Mouse (Mus musculus): ENCODE data around the gene Erg.

- no peak for TF ChIP-seq MAZ (IDR thresholded peaks at IDR 0.05; ENCODE audit: low read depth, low read length)
- TF ChIP-seq EP300 (IDR thresholded peaks at IDR 0.05; ENCODE audit: low read length): no peak
- no peak for TF ChIP-seq HCFC1 (IDR thresholded peaks at IDR 0.05; ENCODE audit: low read depth, low read length)
- no peak for TF ChIP-seq SMC3 (IDR thresholded peaks at IDR 0.05; ENCODE audit: low read depth, low read length)
- no peak for TF ChIP-seq ZC3H11A (IDR thresholded peaks at IDR 0.05; ENCODE audit: low read depth, low read length)
These were observed 219.2 kb downstream of the Erg start for GRCm38 (mm10) chr16:95366989-95367765.
